Mouse (Mus musculus) olfactory bulb, adult 2 months (tissue): Measurements from ENCODE around the gene Utp15.

Experiments
- CTCF ChIP-seq: fragments of 200-500 bp; IDR thresholded peaks from 2 replicates; pipeline ENCODE4 v1.5.1; 2012; ENCODE audit warnings: low read depth, mild to moderate bottlenecking, low read length, moderate library complexity; ENCODE audit not compliant: insufficient read depth
- POLR2A ChIP-seq: fragments of 200-500 bp; IDR thresholded peaks from 2 replicates; pipeline ENCODE4 v1.6.1; 2012; ENCODE audit warnings: mild to moderate bottlenecking, low read depth, low read length, moderate library complexity; ENCODE audit not compliant: insufficient read depth

- TF ChIP-seq POLR2A = no peak
- TF ChIP-seq CTCF = no peak
These were observed 13.2 kb downstream of the Utp15 start for GRCm38 (mm10) chr13:98249594-98249993.
